11 mouse cellular contexts compared by ENCODE assay signal in genomic region chr2:33165229-33165628, GRCm38 (mm10). TPM values are rescaled to one million over a fixed set of nuclear protein-coding genes. Genes with fewer than 3 reads are reported as not detected.
A peak's percentile ranks its signal among the peaks of the same experiment; 100 is the strongest.
DNase-seq lines count a peak whose midpoint lies in the region; ATAC-seq and TF ChIP-seq lines count a peak whose summit lies in the region.
"Had no signal": no experiment of that assay in that cellular context is flagged by ENCODE, and none has a peak within 500 bp of the region (broad histone marks: within the 10 kb centered on the region; RNA-seq: fewer than 3 reads in every experiment).

No protein-coding gene starts in this region.

- no peak for TF ChIP-seq POLR2A in small intestine, adult 2 months (IDR thresholded peaks at IDR 0.05; ENCODE audit: low read depth, low read length)

- no peak for TF ChIP-seq EP300 in lung, postnatal 0 days (IDR thresholded peaks at IDR 0.05)
- no peak for TF ChIP-seq EP300 in heart, postnatal 0 days (IDR thresholded peaks at IDR 0.05; ENCODE audit: low read depth)

- WGBS in lung, postnatal 0 days, result 47% methylated on average over 4 of the region's 4 CpGs
- 65% methylated on average over 4 of the region's 4 CpGs for whole genome bisulfite sequencing in heart, postnatal 0 days
- WGBS in kidney, embryonic 15.5 days, result 44% methylated on average over 4 of the region's 4 CpGs
- WGBS in small intestine, adult 2 months, result 81% methylated on average over 4 of the region's 4 CpGs

- H3K4me1 ChIP-seq in lung, postnatal 0 days (ENCODE audit: insufficient read depth, low read depth, low read length), result peaks cover 15% of the 10 kb centered on the region
- H3K4me1 ChIP-seq in heart, postnatal 0 days (ENCODE audit: control insufficient read depth, insufficient read depth), result peaks cover 25% of the 10 kb centered on the region
- peaks cover 48% of the 10 kb centered on the region for H3K4me1 ChIP-seq in kidney, embryonic 15.5 days
- H3K4me1 ChIP-seq in small intestine, adult 2 months (ENCODE audit: control insufficient read depth, insufficient read depth, insufficient read length, low read length), result peaks cover 5% of the 10 kb centered on the region; the same call in 1 of the 2 replicates

- DNase-seq in lung, postnatal 0 days (ENCODE audit: low spot score), result no peak
- no peak for DNase-seq in lung, postnatal 25 days (ENCODE audit: low spot score)
- DNase-seq in heart, postnatal 0 days (ENCODE audit: low spot score), result no peak
- DNase-seq in urinary bladder, postnatal 36 days (ENCODE audit: low spot score in 2 of 2), result no peak
- no peak for DNase-seq in right cerebral cortex, postnatal 36 days (ENCODE audit: low spot score in 2 of 2)
- no peak for DNase-seq in retina, postnatal 1 day
- DNase-seq: gastrocnemius, postnatal 36 days; layer of hippocampus, postnatal 36 days had no signal

- H3K4me2 ChIP-seq in lung, postnatal 0 days (replicated peaks; ENCODE audit: low read depth, low read length), result no peak overlapping the region
- H3K4me2 ChIP-seq in heart, postnatal 0 days (ENCODE audit: low read depth, low read length), result no peak overlapping the region
- no peak overlapping the region for H3K4me2 ChIP-seq in kidney, embryonic 15.5 days
- H3K4me2 ChIP-seq: midbrain, embryonic 11.5 days had no signal

- peak overlapping the region; percentile 47 for H3K27ac ChIP-seq in lung, postnatal 0 days (ENCODE audit: low read length)
- H3K27ac ChIP-seq in heart, postnatal 0 days (ENCODE audit: low read depth), result peak overlapping the region; percentile 70
- H3K27ac ChIP-seq in kidney, embryonic 15.5 days, result peak overlapping the region; percentile 90
- peak overlapping the region; percentile 9; the same call in 1 of the 2 replicates for H3K27ac ChIP-seq in small intestine, adult 2 months (ENCODE audit: insufficient read depth, low read depth, low read length)

- H3K36me3 ChIP-seq in lung, postnatal 0 days (ENCODE audit: insufficient read depth, low read length), result no peaks in the 10 kb centered on the region
- H3K36me3 ChIP-seq in heart, postnatal 0 days (replicated peaks; ENCODE audit: control insufficient read depth, insufficient read depth, low read length), result peaks cover 4% of the 10 kb centered on the region; the same call in 1 of the 2 replicates
- H3K36me3 ChIP-seq in kidney, embryonic 15.5 days, result no peaks in the 10 kb centered on the region
- peaks cover 7% of the 10 kb centered on the region for H3K36me3 ChIP-seq in small intestine, adult 2 months (ENCODE audit: control insufficient read depth, insufficient read depth, low read length)

- no peak for TF ChIP-seq CTCF in lung, postnatal 0 days (IDR thresholded peaks at IDR 0.05)
- TF ChIP-seq CTCF in heart, postnatal 0 days (IDR thresholded peaks at IDR 0.05; ENCODE audit: low read depth), result no peak
- no peak for TF ChIP-seq CTCF in small intestine, adult 2 months (IDR thresholded peaks at IDR 0.05; ENCODE audit: extremely low read depth, insufficient read length, insufficient replicate concordance, low read depth, low read length)

- no peaks in the 10 kb centered on the region for H3K9me3 ChIP-seq in lung, postnatal 0 days (ENCODE audit: low read length)
- H3K9me3 ChIP-seq in heart, postnatal 0 days (replicated peaks; ENCODE audit: control insufficient read depth, low read length), result no peaks in the 10 kb centered on the region
- no peaks in the 10 kb centered on the region for H3K9me3 ChIP-seq in kidney, embryonic 15.5 days (replicated peaks)

- H3K27me3 ChIP-seq in lung, postnatal 0 days (replicated peaks; ENCODE audit: insufficient read depth, low read length), result no peaks in the 10 kb centered on the region
- H3K27me3 ChIP-seq in heart, postnatal 0 days (ENCODE audit: control insufficient read depth, insufficient read depth, low read length), result no peaks in the 10 kb centered on the region
- H3K27me3 ChIP-seq in kidney, embryonic 15.5 days, result no peaks in the 10 kb centered on the region
- no peaks in the 10 kb centered on the region for H3K27me3 ChIP-seq in small intestine, adult 2 months (ENCODE audit: control insufficient read depth, insufficient read depth, low read length)

- ATAC-seq in lung, postnatal 0 days, result no peak; the same call in 1 of the 2 replicates
- no peak for ATAC-seq in heart, postnatal 0 days (ENCODE audit: insufficient read depth, low read depth)
- ATAC-seq in kidney, embryonic 15.5 days (replicated peaks; ENCODE audit: low FRiP score), result peak; percentile 26; the same call in 1 of the 2 replicates

- H3K4me3 ChIP-seq in lung, postnatal 0 days (ENCODE audit: low read depth, low read length), result no peak overlapping the region
- H3K4me3 ChIP-seq in heart, postnatal 0 days (ENCODE audit: low read depth, low read length), result no peak overlapping the region
- no peak overlapping the region for H3K4me3 ChIP-seq in kidney, embryonic 15.5 days (replicated peaks)
- H3K4me3 ChIP-seq in small intestine, adult 2 months (ENCODE audit: low read depth, low read length), result no peak overlapping the region

- no peak overlapping the region for H3K9ac ChIP-seq in lung, postnatal 0 days (replicated peaks; ENCODE audit: low read depth)
- no peak overlapping the region for H3K9ac ChIP-seq in heart, postnatal 0 days (replicated peaks; ENCODE audit: low read depth, low read length)
- no peak overlapping the region for H3K9ac ChIP-seq in kidney, embryonic 15.5 days

RNA-seq across cellular contexts. Expression of gene Garnl3, which starts 33.8 kb away (rescaled TPM):
- polyA plus RNA-seq in lung, postnatal 0 days (2015; fragmentation: Nextera tagmentation; extraction: Ambion mirVana), result 5.9 and 8.5 TPM in 2 replicates
- total RNA-seq in heart, postnatal 0 days (2014; rRNA removed; ENCODE audit: low replicate concordance), result 4.0 and 6.3 TPM in 2 replicates
- 6.1 TPM in 2 replicates for polyA plus RNA-seq in heart, postnatal 0 days (2015; fragmentation: Nextera tagmentation; extraction: Ambion mirVana)
- polyA plus RNA-seq in kidney, embryonic 15.5 days (2015; fragmentation: Nextera tagmentation; extraction: Ambion mirVana), result 11.2 and 14.0 TPM in 2 replicates
- 1.3 and 2.0 TPM in 2 replicates for polyA plus RNA-seq in small intestine, adult 2 months (2012; rRNA removed)

RNA-seq across cellular contexts. Expression of gene Angptl2, which starts 50.6 kb away (rescaled TPM):
- polyA plus RNA-seq in lung, postnatal 0 days (2015; fragmentation: Nextera tagmentation; extraction: Ambion mirVana), result 28.6 and 33.8 TPM in 2 replicates
- 124 and 149 TPM in 2 replicates for total RNA-seq in heart, postnatal 0 days (2014; rRNA removed; ENCODE audit: low replicate concordance)
- polyA plus RNA-seq in heart, postnatal 0 days (2015; fragmentation: Nextera tagmentation; extraction: Ambion mirVana), result 58.0 and 66.5 TPM in 2 replicates
- 35.0 and 40.9 TPM in 2 replicates for polyA plus RNA-seq in kidney, embryonic 15.5 days (2015; fragmentation: Nextera tagmentation; extraction: Ambion mirVana)
- polyA plus RNA-seq in small intestine, adult 2 months (2012; rRNA removed), result 18.9 and 20.7 TPM in 2 replicates

Comparison
In these comparisons a context has a peak if more than half of its experiments do, and no peak if none do; other contexts are left out.
1. H3K27ac ChIP-seq: peak in every context shown above with its lines; median percentile 90 in kidney, embryonic 15.5 days; 70 in heart, postnatal 0 days; 47 in lung, postnatal 0 days; 9 in small intestine, adult 2 months.